Mouse (Mus musculus): ENCODE measurements at regions not wholly inside any gene's neighbourhood (a gene's known extent, or its start where the extent isn't known, plus 50 kb on each side); places are given as distances from the start of the nearest gene placed in this dataset.

GRCm38 (mm10) chr17:27329183-27329582 lies 124.9 kb upstream of the Lemd2 start:
- no peaks in the 10 kb centered on the region; the same call in 1 of the 2 replicates for H3K4me1 ChIP-seq (ENCODE audit: control insufficient read depth, insufficient read depth, low read length)
- H3K36me3 ChIP-seq (ENCODE audit: control insufficient read depth, insufficient read depth, low read length), result no peaks in the 10 kb centered on the region
- 73% methylated on average over 8 of the region's 8 CpGs for WGBS
- H3K4me3 ChIP-seq (ENCODE audit: low read length), result no peak overlapping the region
- no peak overlapping the region for H3K27ac ChIP-seq (ENCODE audit: low read length)
- H3K9me3 ChIP-seq (ENCODE audit: control insufficient read depth, low read length), result no peaks in the 10 kb centered on the region
- H3K9ac ChIP-seq (ENCODE audit: low read depth, low read length), result no peak overlapping the region
- H3K4me2 ChIP-seq (ENCODE audit: low read depth, low read length), result no peak overlapping the region
- ATAC-seq, result 0 out of 2 replicates have a peak, but pooled peaks have one; percentile 39
- H3K27me3 ChIP-seq (replicated peaks; ENCODE audit: control insufficient read depth, insufficient read depth, low read length), result peaks cover 7% of the 10 kb centered on the region

- Histone ChIP-seq H3K27me3 (replicated peaks; ENCODE audit: control insufficient read depth, insufficient read depth, low read length) (peaks cover 7% of the 10 kb centered on the region), H3K4me3 (ENCODE audit: low read length) (peak overlapping the region; percentile 31), H3K4me2 (ENCODE audit: low read depth, low read length) (peak overlapping the region; percentile 54), H3K9me3 (ENCODE audit: control insufficient read depth, low read length) (no peaks in the 10 kb centered on the region), H3K4me1 (ENCODE audit: control insufficient read depth, insufficient read depth, low read length) (no peaks in the 10 kb centered on the region; the same call in 1 of the 2 replicates), H3K36me3 (ENCODE audit: control insufficient read depth, insufficient read depth, low read length) (no peaks in the 10 kb centered on the region), H3K27ac (ENCODE audit: low read length) (no peak overlapping the region), H3K9ac (ENCODE audit: low read depth, low read length) (peak overlapping the region; percentile 41; the same call in 1 of the 2 replicates)
- WGBS, result 7% methylated on average over 18 of the region's 18 CpGs
- peak; percentile 84 for ATAC-seq
Measured at GRCm38 (mm10) chr17:27325002-27325460, 120.8 kb upstream of the Lemd2 start.

GRCm38 (mm10) chr17:27323513-27323912 lies 119.2 kb upstream of the Lemd2 start:
- H3K36me3 ChIP-seq (ENCODE audit: control insufficient read depth, insufficient read depth, low read length), result no peaks in the 10 kb centered on the region
- no peak overlapping the region for H3K4me3 ChIP-seq (ENCODE audit: low read length)
- H3K4me2 ChIP-seq (ENCODE audit: low read depth, low read length), result no peak overlapping the region
- H3K27me3 ChIP-seq (replicated peaks; ENCODE audit: control insufficient read depth, insufficient read depth, low read length), result peaks cover 7% of the 10 kb centered on the region
- 49% methylated on average over 2 of the region's 2 CpGs for WGBS
- no peaks in the 10 kb centered on the region for H3K9me3 ChIP-seq (ENCODE audit: control insufficient read depth, low read length)
- no peak overlapping the region for H3K9ac ChIP-seq (ENCODE audit: low read depth, low read length)
- no peak overlapping the region for H3K27ac ChIP-seq (ENCODE audit: low read length)
- no peak for ATAC-seq
- no peaks in the 10 kb centered on the region; the same call in 1 of the 2 replicates for H3K4me1 ChIP-seq (ENCODE audit: control insufficient read depth, insufficient read depth, low read length)

- no peaks in the 10 kb centered on the region for H3K9me3 ChIP-seq (ENCODE audit: control insufficient read depth, low read length)
- ATAC-seq, result no peak
- no peak overlapping the region for H3K4me3 ChIP-seq (ENCODE audit: low read length)
- H3K36me3 ChIP-seq (ENCODE audit: control insufficient read depth, insufficient read depth, low read length), result no peaks in the 10 kb centered on the region
- H3K27ac ChIP-seq (ENCODE audit: low read length), result no peak overlapping the region
- no peak overlapping the region for H3K4me2 ChIP-seq (ENCODE audit: low read depth, low read length)
- WGBS, result 66% methylated on average over 6 of the region's 6 CpGs
- H3K4me1 ChIP-seq (ENCODE audit: control insufficient read depth, insufficient read depth, low read length), result peaks cover 2% of the 10 kb centered on the region; the same call in 1 of the 2 replicates
- H3K27me3 ChIP-seq (replicated peaks; ENCODE audit: control insufficient read depth, insufficient read depth, low read length), result peaks cover 7% of the 10 kb centered on the region
- no peak overlapping the region for H3K9ac ChIP-seq (ENCODE audit: low read depth, low read length)
Measured at GRCm38 (mm10) chr17:27322891-27323509, 118.7 kb upstream of the Lemd2 start.

- H3K9me3 ChIP-seq (ENCODE audit: control insufficient read depth, low read length), result no peaks in the 10 kb centered on the region
- H3K27me3 ChIP-seq (replicated peaks; ENCODE audit: control insufficient read depth, insufficient read depth, low read length), result no peaks in the 10 kb centered on the region
- H3K4me1 ChIP-seq (ENCODE audit: control insufficient read depth, insufficient read depth, low read length), result peaks cover 8% of the 10 kb centered on the region; the same call in 1 of the 2 replicates
- WGBS, result 73% methylated on average over 7 of the region's 7 CpGs
- ATAC-seq, result 0 out of 2 replicates have a peak, but pooled peaks have one; percentile 37
- H3K4me3 ChIP-seq (ENCODE audit: low read length), result no peak overlapping the region
- H3K4me2 ChIP-seq (ENCODE audit: low read depth, low read length), result no peak overlapping the region
- H3K9ac ChIP-seq (ENCODE audit: low read depth, low read length), result no peak overlapping the region
- no peak overlapping the region for H3K27ac ChIP-seq (ENCODE audit: low read length)
- no peaks in the 10 kb centered on the region for H3K36me3 ChIP-seq (ENCODE audit: control insufficient read depth, insufficient read depth, low read length)
Measured at GRCm38 (mm10) chr17:27318969-27319695, 114.9 kb upstream of the Lemd2 start.

GRCm38 (mm10) chr17:27317576-27318277 lies 113.5 kb upstream of the Lemd2 start:
- H3K27me3 ChIP-seq (replicated peaks; ENCODE audit: control insufficient read depth, insufficient read depth, low read length), result no peaks in the 10 kb centered on the region
- H3K36me3 ChIP-seq (ENCODE audit: control insufficient read depth, insufficient read depth, low read length), result no peaks in the 10 kb centered on the region
- H3K27ac ChIP-seq (ENCODE audit: low read length), result no peak overlapping the region
- WGBS, result 52% methylated on average over 14 of the region's 14 CpGs
- peaks cover 8% of the 10 kb centered on the region; the same call in 1 of the 2 replicates for H3K4me1 ChIP-seq (ENCODE audit: control insufficient read depth, insufficient read depth, low read length)
- no peak overlapping the region for H3K4me2 ChIP-seq (ENCODE audit: low read depth, low read length)
- H3K4me3 ChIP-seq (ENCODE audit: low read length), result no peak overlapping the region
- H3K9ac ChIP-seq (ENCODE audit: low read depth, low read length), result no peak overlapping the region
- no peaks in the 10 kb centered on the region for H3K9me3 ChIP-seq (ENCODE audit: control insufficient read depth, low read length)
- ATAC-seq, result peak; percentile 67

GRCm38 (mm10) chr17:27316711-27317575 lies 112.7 kb upstream of the Lemd2 start:
- Histone ChIP-seq H3K9ac (ENCODE audit: low read depth, low read length) (no peak overlapping the region), H3K4me3 (ENCODE audit: low read length) (no peak overlapping the region), H3K4me1 (ENCODE audit: control insufficient read depth, insufficient read depth, low read length) (peaks cover 8% of the 10 kb centered on the region; the same call in 1 of the 2 replicates), H3K36me3 (ENCODE audit: control insufficient read depth, insufficient read depth, low read length) (no peaks in the 10 kb centered on the region), H3K27me3 (replicated peaks; ENCODE audit: control insufficient read depth, insufficient read depth, low read length) (no peaks in the 10 kb centered on the region), H3K27ac (ENCODE audit: low read length) (no peak overlapping the region), H3K9me3 (ENCODE audit: control insufficient read depth, low read length) (no peaks in the 10 kb centered on the region), H3K4me2 (ENCODE audit: low read depth, low read length) (no peak overlapping the region)
- ATAC-seq, result peak; percentile 51
- 77% methylated on average over 21 of the region's 21 CpGs for WGBS

- Histone ChIP-seq H3K27ac (ENCODE audit: low read length) (no peak overlapping the region), H3K9me3 (ENCODE audit: control insufficient read depth, low read length) (no peaks in the 10 kb centered on the region), H3K4me1 (ENCODE audit: control insufficient read depth, insufficient read depth, low read length) (peaks cover 8% of the 10 kb centered on the region; the same call in 1 of the 2 replicates), H3K27me3 (replicated peaks; ENCODE audit: control insufficient read depth, insufficient read depth, low read length) (no peaks in the 10 kb centered on the region), H3K9ac (ENCODE audit: low read depth, low read length) (no peak overlapping the region), H3K4me2 (ENCODE audit: low read depth, low read length) (no peak overlapping the region), H3K36me3 (ENCODE audit: control insufficient read depth, insufficient read depth, low read length) (no peaks in the 10 kb centered on the region), H3K4me3 (ENCODE audit: low read length) (no peak overlapping the region)
- ATAC-seq, result no peak
- WGBS, result 73% methylated on average over 11 of the region's 11 CpGs
Measured at GRCm38 (mm10) chr17:27315947-27316628, 111.8 kb upstream of the Lemd2 start.
